Mouse (Mus musculus) cerebellum, adult 2 months (tissue): Measurements from ENCODE around the gene Rnf126.

ENCODE experiments used
- CTCF ChIP-seq: fragments of 200-500 bp; IDR thresholded peaks from 2 replicates; pipeline ENCODE4 v1.5.1; 2011; ENCODE audit warnings: low read depth, mild to moderate bottlenecking, control low read depth, low read length, moderate library complexity, borderline replicate concordance; ENCODE audit not compliant: insufficient read depth
- POLR2A ChIP-seq: fragments of 200-500 bp; IDR thresholded peaks from 2 replicates; pipeline ENCODE4 v1.6.1; 2011; ENCODE audit warnings: low read length, control low read depth, borderline replicate concordance; ENCODE audit not compliant: insufficient read depth

- TF ChIP-seq POLR2A (no peak), CTCF (no peak)
Observed at GRCm38 (mm10) chr10:79714996-79715395, 51.8 kb downstream of the Rnf126 start.
